In the genomic region with DNA sequence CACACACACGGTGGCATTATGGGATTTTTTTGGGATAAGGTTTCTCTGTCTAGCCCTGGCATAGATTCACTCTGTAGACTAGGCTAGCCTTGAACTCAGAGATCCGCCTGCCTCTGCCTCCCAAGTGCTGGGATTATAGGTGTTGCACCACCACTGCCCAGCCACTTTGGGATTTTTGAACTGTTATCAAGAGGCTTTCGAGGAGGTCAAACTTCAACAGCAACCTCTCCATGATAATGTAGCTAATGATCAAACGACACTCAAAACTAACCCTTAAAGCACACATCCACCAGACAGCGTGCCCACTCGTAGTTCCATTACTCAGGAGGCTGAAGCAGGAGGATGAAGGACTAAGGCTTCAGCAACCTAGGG, we compare ENCODE assay signal across 8 mouse cellular contexts. TPM values are rescaled to one million over a fixed set of nuclear protein-coding genes. Genes with fewer than 3 reads are reported as not detected.
DNase-seq lines count a peak whose midpoint lies in the region; ATAC-seq lines count a peak whose summit lies in the region.

No protein-coding gene starts in this region.

- peaks cover 24% of the 10 kb centered on the region for H3K36me3 ChIP-seq in kidney, embryonic 14.5 days (ENCODE audit: control insufficient read depth, insufficient read depth, low read length)
- peaks cover 33% of the 10 kb centered on the region for H3K36me3 ChIP-seq in embryonic facial prominence, embryonic 10.5 days (replicated peaks)
- H3K36me3 ChIP-seq in hindbrain, embryonic 15.5 days: peaks cover 8% of the 10 kb centered on the region; the same call in 1 of the 2 replicates
- 0 out of 2 replicates have a peak, but pooled peaks cover 4% of the 10 kb centered on the region for H3K36me3 ChIP-seq in midbrain, embryonic 15.5 days (replicated peaks)

- WGBS in kidney, embryonic 14.5 days: 79% methylated on average over 6 of the region's 6 CpGs
- WGBS in embryonic facial prominence, embryonic 10.5 days: 81% methylated on average over 6 of the region's 6 CpGs
- 86% methylated on average over 6 of the region's 6 CpGs for WGBS in hindbrain, embryonic 15.5 days
- 84% methylated on average over 6 of the region's 6 CpGs for WGBS in midbrain, embryonic 15.5 days

- peak overlapping the region; percentile 64; the same call in 1 of the 2 replicates for H3K9ac ChIP-seq in kidney, embryonic 14.5 days (ENCODE audit: low read depth, low read length)
- no peak overlapping the region for H3K9ac ChIP-seq in hindbrain, embryonic 15.5 days
- H3K9ac ChIP-seq in midbrain, embryonic 15.5 days: no peak overlapping the region

- H3K4me2 ChIP-seq in kidney, embryonic 14.5 days (replicated peaks; ENCODE audit: low read depth, low read length): peak overlapping the region; percentile 89
- peak overlapping the region; percentile 85 for H3K4me2 ChIP-seq in hindbrain, embryonic 15.5 days
- H3K4me2 ChIP-seq in midbrain, embryonic 15.5 days: peak overlapping the region; percentile 83

- H3K27me3 ChIP-seq in kidney, embryonic 14.5 days (ENCODE audit: control insufficient read depth, insufficient read depth, low read length): no peaks in the 10 kb centered on the region
- no peaks in the 10 kb centered on the region for H3K27me3 ChIP-seq in embryonic facial prominence, embryonic 10.5 days (replicated peaks; ENCODE audit: low read depth, poor library complexity, severe bottlenecking)
- no peaks in the 10 kb centered on the region for H3K27me3 ChIP-seq in hindbrain, embryonic 15.5 days
- no peaks in the 10 kb centered on the region for H3K27me3 ChIP-seq in midbrain, embryonic 15.5 days (replicated peaks)

- peak overlapping the region; percentile 92 for H3K27ac ChIP-seq in kidney, embryonic 14.5 days (ENCODE audit: low read depth, low read length)
- peak overlapping the region; percentile 87 for H3K27ac ChIP-seq in embryonic facial prominence, embryonic 10.5 days (replicated peaks)
- H3K27ac ChIP-seq in hindbrain, embryonic 15.5 days (replicated peaks): peak overlapping the region; percentile 76; the same call in 1 of the 2 replicates
- H3K27ac ChIP-seq in midbrain, embryonic 15.5 days: 0 out of 2 replicates have a peak overlapping the region, but pooled peaks have one; percentile 35

- no peaks in the 10 kb centered on the region for H3K9me3 ChIP-seq in kidney, embryonic 14.5 days (ENCODE audit: control insufficient read depth, low read length)
- no peaks in the 10 kb centered on the region for H3K9me3 ChIP-seq in embryonic facial prominence, embryonic 10.5 days
- no peaks in the 10 kb centered on the region for H3K9me3 ChIP-seq in hindbrain, embryonic 15.5 days
- H3K9me3 ChIP-seq in midbrain, embryonic 15.5 days: no peaks in the 10 kb centered on the region

- H3K4me3 ChIP-seq in kidney, embryonic 14.5 days (ENCODE audit: low read length): peak overlapping the region; percentile 53
- H3K4me3 ChIP-seq in embryonic facial prominence, embryonic 10.5 days: peak overlapping the region; percentile 66
- peak overlapping the region; percentile 46 for H3K4me3 ChIP-seq in hindbrain, embryonic 15.5 days
- peak overlapping the region; percentile 43; the same call in 1 of the 2 replicates for H3K4me3 ChIP-seq in midbrain, embryonic 15.5 days

- peaks cover 25% of the 10 kb centered on the region for H3K4me1 ChIP-seq in kidney, embryonic 14.5 days (ENCODE audit: control insufficient read depth, insufficient read depth, low read length)
- H3K4me1 ChIP-seq in embryonic facial prominence, embryonic 10.5 days: peaks cover 65% of the 10 kb centered on the region
- H3K4me1 ChIP-seq in hindbrain, embryonic 15.5 days (replicated peaks): peaks cover 57% of the 10 kb centered on the region
- peaks cover 47% of the 10 kb centered on the region for H3K4me1 ChIP-seq in midbrain, embryonic 15.5 days

- no peak for ATAC-seq in kidney, embryonic 14.5 days (ENCODE audit: low FRiP score, low TSS enrichment)
- ATAC-seq in hindbrain, embryonic 15.5 days (ENCODE audit: low FRiP score, low read depth): no peak
- no peak for ATAC-seq in midbrain, embryonic 15.5 days (replicated peaks)

- no peak for DNase-seq in kidney, postnatal 4 days
- DNase-seq in embryonic facial prominence, embryonic 10.5 days (ENCODE audit: low spot score): no peak
- DNase-seq in adrenal gland, postnatal 14 days: no peak
- no peak for DNase-seq in gastrocnemius, postnatal 10 days
- no peak for DNase-seq in ovary, adult 18-20 months (ENCODE audit: low spot score)

RNA-seq across cellular contexts. Expression of a gene that starts 0.5 kb away (rescaled TPM):
- polyA plus RNA-seq in kidney, embryonic 14.5 days (2014; fragmentation: Nextera tagmentation; extraction: Ambion mirVana): 8.7 and 11.4 TPM in 2 replicates
- polyA plus RNA-seq in embryonic facial prominence, embryonic 10.5 days (2016; fragmentation: Nextera tagmentation; extraction: Ambion mirVana): 7.1 and 8.3 TPM in 2 replicates
- 9.0 and 9.3 TPM in 2 replicates for polyA plus RNA-seq in hindbrain, embryonic 15.5 days (2015; fragmentation: Nextera tagmentation; extraction: Ambion mirVana)
- 8.8 and 10.1 TPM in 2 replicates for polyA plus RNA-seq in midbrain, embryonic 15.5 days (2015; fragmentation: Nextera tagmentation; extraction: Ambion mirVana)
- 13.0 and 14.6 TPM in 2 replicates for total RNA-seq in adrenal gland, postnatal 14 days (2021)
- 1 to 10 TPM; 3.5 to 6.5 TPM for total RNA-seq in gastrocnemius, postnatal 10 days (2021)

RNA-seq across cellular contexts. Expression of a gene that starts 6.1 kb away (rescaled TPM):
- polyA plus RNA-seq in kidney, embryonic 14.5 days (2014; fragmentation: Nextera tagmentation; extraction: Ambion mirVana): 643 and 681 TPM in 2 replicates
- polyA plus RNA-seq in embryonic facial prominence, embryonic 10.5 days (2016; fragmentation: Nextera tagmentation; extraction: Ambion mirVana): 829 and 899 TPM in 2 replicates
- polyA plus RNA-seq in hindbrain, embryonic 15.5 days (2015; fragmentation: Nextera tagmentation; extraction: Ambion mirVana): 468 and 478 TPM in 2 replicates
- 383 and 391 TPM in 2 replicates for polyA plus RNA-seq in midbrain, embryonic 15.5 days (2015; fragmentation: Nextera tagmentation; extraction: Ambion mirVana)
- total RNA-seq in adrenal gland, postnatal 14 days (2021): 425 and 436 TPM in 2 replicates
- total RNA-seq in gastrocnemius, postnatal 10 days (2021): 1,000 to 10,000 TPM; 2,520 to 2,805 TPM

RNA-seq across cellular contexts. Expression of a gene that starts 21.3 kb away (rescaled TPM):
- 102 and 139 TPM in 2 replicates for polyA plus RNA-seq in kidney, embryonic 14.5 days (2014; fragmentation: Nextera tagmentation; extraction: Ambion mirVana)
- polyA plus RNA-seq in embryonic facial prominence, embryonic 10.5 days (2016; fragmentation: Nextera tagmentation; extraction: Ambion mirVana): 191 and 212 TPM in 2 replicates
- polyA plus RNA-seq in hindbrain, embryonic 15.5 days (2015; fragmentation: Nextera tagmentation; extraction: Ambion mirVana): 203 and 209 TPM in 2 replicates
- polyA plus RNA-seq in midbrain, embryonic 15.5 days (2015; fragmentation: Nextera tagmentation; extraction: Ambion mirVana): 233 and 234 TPM in 2 replicates
- total RNA-seq in adrenal gland, postnatal 14 days (2021): 83.2 and 103 TPM in 2 replicates
- 10 to 100 TPM; 66.2 to 66.4 TPM for total RNA-seq in gastrocnemius, postnatal 10 days (2021)

RNA-seq across cellular contexts. Expression of a gene that starts 21.4 kb away (rescaled TPM):
- polyA plus RNA-seq in kidney, embryonic 14.5 days (2014; fragmentation: Nextera tagmentation; extraction: Ambion mirVana): 201 and 232 TPM in 2 replicates
- 225 and 238 TPM in 2 replicates for polyA plus RNA-seq in embryonic facial prominence, embryonic 10.5 days (2016; fragmentation: Nextera tagmentation; extraction: Ambion mirVana)
- polyA plus RNA-seq in hindbrain, embryonic 15.5 days (2015; fragmentation: Nextera tagmentation; extraction: Ambion mirVana): 35.3 and 44.0 TPM in 2 replicates
- polyA plus RNA-seq in midbrain, embryonic 15.5 days (2015; fragmentation: Nextera tagmentation; extraction: Ambion mirVana): 23.2 and 32.9 TPM in 2 replicates
- total RNA-seq in adrenal gland, postnatal 14 days (2021): 22.2 and 26.1 TPM in 2 replicates
- total RNA-seq in gastrocnemius, postnatal 10 days (2021): 10 to 100 TPM; 13.5 to 14.3 TPM

RNA-seq across cellular contexts. Expression of a gene that starts 28.4 kb away (rescaled TPM):
- 0.39 and 0.61 TPM in 2 replicates for polyA plus RNA-seq in kidney, embryonic 14.5 days (2014; fragmentation: Nextera tagmentation; extraction: Ambion mirVana)
- polyA plus RNA-seq in embryonic facial prominence, embryonic 10.5 days (2016; fragmentation: Nextera tagmentation; extraction: Ambion mirVana): 0.50 and 0.74 TPM in 2 replicates
- 3.3 and 4.8 TPM in 2 replicates for polyA plus RNA-seq in hindbrain, embryonic 15.5 days (2015; fragmentation: Nextera tagmentation; extraction: Ambion mirVana)
- polyA plus RNA-seq in midbrain, embryonic 15.5 days (2015; fragmentation: Nextera tagmentation; extraction: Ambion mirVana): 4.8 and 6.7 TPM in 2 replicates
- not detected in 2 replicates for total RNA-seq in adrenal gland, postnatal 14 days (2021)
- total RNA-seq in gastrocnemius, postnatal 10 days (2021): not detected

Comparison
In these comparisons a context has a peak if more than half of its experiments do, and no peak if none do; other contexts are left out.
1. H3K27ac ChIP-seq: peak in every context shown above with its lines; median percentile 92 in kidney, embryonic 14.5 days; 87 in embryonic facial prominence, embryonic 10.5 days; 76 in hindbrain, embryonic 15.5 days; 35 in midbrain, embryonic 15.5 days.